ENCODE assay signal across 7 mouse cellular contexts in genomic region chr12:111726122-111726463, GRCm38 (mm10). TPM values are rescaled to one million over a fixed set of nuclear protein-coding genes. Genes with fewer than 3 reads are reported as not detected.
DNase-seq lines count a peak whose midpoint lies in the region; ATAC-seq lines count a peak whose summit lies in the region.

No protein-coding gene starts in this region.

- peak overlapping the region; percentile 59 for H3K27ac ChIP-seq in hindbrain, embryonic 13.5 days

- H3K4me2 ChIP-seq in hindbrain, embryonic 13.5 days: no peak overlapping the region

- WGBS in hindbrain, embryonic 13.5 days: 63% methylated on average over 4 of the region's 4 CpGs

- peaks cover 19% of the 10 kb centered on the region; the same call in 1 of the 2 replicates for H3K4me1 ChIP-seq in hindbrain, embryonic 13.5 days (replicated peaks)

- no peaks in the 10 kb centered on the region for H3K9me3 ChIP-seq in hindbrain, embryonic 13.5 days

- peak overlapping the region; percentile 49 for H3K9ac ChIP-seq in hindbrain, embryonic 13.5 days

- no peaks in the 10 kb centered on the region for H3K27me3 ChIP-seq in hindbrain, embryonic 13.5 days

- peaks cover 54% of the 10 kb centered on the region for H3K36me3 ChIP-seq in hindbrain, embryonic 13.5 days

- ATAC-seq in hindbrain, embryonic 13.5 days (ENCODE audit: low FRiP score): no peak
- no peak for ATAC-seq in erythroblast, adult 5-6 weeks (replicated peaks; ENCODE audit: low FRiP score, poor library complexity, severe bottlenecking)

- H3K4me3 ChIP-seq in hindbrain, embryonic 13.5 days: no peak overlapping the region

- peak; percentile 51 to 65 for DNase-seq in left cerebral cortex, adult 18-20 months (ENCODE audit: low spot score in 2 of 2)
- DNase-seq in left cerebral cortex, adult 11 months (ENCODE audit: low spot score): no peak
- peak; percentile 73 for DNase-seq in gastrocnemius, postnatal 25 days
- peak; percentile 68 for DNase-seq in lung, postnatal 10 days
- DNase-seq in urinary bladder, adult 2 months (ENCODE audit: low spot score): no peak

RNA-seq across cellular contexts. Expression of gene Apopt1, which starts 13.0 kb away (rescaled TPM):
- 10 to 100 TPM; 36.6 to 39.1 TPM for total RNA-seq in left cerebral cortex, adult 18-20 months (2021)
- total RNA-seq in gastrocnemius, postnatal 25 days (2021): 10 to 100 TPM; 37.7 to 38.9 TPM
- 55.1 and 62.1 TPM in 2 replicates for polyA plus RNA-seq in hindbrain, embryonic 13.5 days (2015; fragmentation: Nextera tagmentation; extraction: Ambion mirVana)
- total RNA-seq in erythroblast, adult 5-6 weeks (2015; ENCODE audit: low replicate concordance): 10.6 and 13.4 TPM in 2 replicates
- total RNA-seq in erythroblast, adult 5-6 weeks (2017; ENCODE audit: low replicate concordance): 5.8 and 11.0 TPM in 2 replicates
- 47.1 and 50.6 TPM in 2 replicates for polyA plus RNA-seq in urinary bladder, adult 2 months (2012; rRNA removed)

RNA-seq across cellular contexts. Expression of gene Bag5, which starts 13.0 kb away (rescaled TPM):
- 10 to 100 TPM; 61.7 to 62.1 TPM for total RNA-seq in left cerebral cortex, adult 18-20 months (2021)
- 10 to 100 TPM; 10.9 to 14.6 TPM for total RNA-seq in gastrocnemius, postnatal 25 days (2021)
- polyA plus RNA-seq in hindbrain, embryonic 13.5 days (2015; fragmentation: Nextera tagmentation; extraction: Ambion mirVana): 65.3 and 67.9 TPM in 2 replicates
- total RNA-seq in erythroblast, adult 5-6 weeks (2015; ENCODE audit: low replicate concordance): 5.4 and 6.1 TPM in 2 replicates
- 5.8 and 7.2 TPM in 2 replicates for total RNA-seq in erythroblast, adult 5-6 weeks (2017; ENCODE audit: low replicate concordance)
- polyA plus RNA-seq in urinary bladder, adult 2 months (2012; rRNA removed): 30.4 and 32.8 TPM in 2 replicates

RNA-seq across cellular contexts. Expression of gene Klc1, which starts 32.6 kb away (rescaled TPM):
- 100 to 1,000 TPM; 794 to 814 TPM for total RNA-seq in left cerebral cortex, adult 18-20 months (2021)
- total RNA-seq in gastrocnemius, postnatal 25 days (2021): 10 to 100 TPM; 59.9 to 68.0 TPM
- polyA plus RNA-seq in hindbrain, embryonic 13.5 days (2015; fragmentation: Nextera tagmentation; extraction: Ambion mirVana): 571 and 589 TPM in 2 replicates
- 3.8 and 13.1 TPM in 2 replicates for total RNA-seq in erythroblast, adult 5-6 weeks (2015; ENCODE audit: low replicate concordance)
- 12.9 and 21.9 TPM in 2 replicates for total RNA-seq in erythroblast, adult 5-6 weeks (2017; ENCODE audit: low replicate concordance)
- polyA plus RNA-seq in urinary bladder, adult 2 months (2012; rRNA removed): 96.5 and 122 TPM in 2 replicates

RNA-seq across cellular contexts. Expression of gene Trmt61a, which starts 48.2 kb away (rescaled TPM):
- total RNA-seq in left cerebral cortex, adult 18-20 months (2021): 10 to 100 TPM; 15.5 to 21.0 TPM
- total RNA-seq in gastrocnemius, postnatal 25 days (2021): 1 to 10 TPM; 2.7 to 2.9 TPM
- polyA plus RNA-seq in hindbrain, embryonic 13.5 days (2015; fragmentation: Nextera tagmentation; extraction: Ambion mirVana): 8.6 and 9.3 TPM in 2 replicates
- total RNA-seq in erythroblast, adult 5-6 weeks (2015; ENCODE audit: low replicate concordance): 3.1 and 5.6 TPM in 2 replicates
- 0.84 and 3.7 TPM in 2 replicates for total RNA-seq in erythroblast, adult 5-6 weeks (2017; ENCODE audit: low replicate concordance)
- 17.1 and 25.1 TPM in 2 replicates for polyA plus RNA-seq in urinary bladder, adult 2 months (2012; rRNA removed)

RNA-seq across cellular contexts. Expression of gene Ckb, which starts 54.0 kb away (rescaled TPM):
- total RNA-seq in left cerebral cortex, adult 18-20 months (2021): 1,000 to 10,000 TPM; 1,960 to 1,962 TPM
- total RNA-seq in gastrocnemius, postnatal 25 days (2021): 10 to 100 TPM; 14.9 to 15.6 TPM
- 1,675 and 1,703 TPM in 2 replicates for polyA plus RNA-seq in hindbrain, embryonic 13.5 days (2015; fragmentation: Nextera tagmentation; extraction: Ambion mirVana)
- total RNA-seq in erythroblast, adult 5-6 weeks (2015; ENCODE audit: low replicate concordance): 6.9 and 9.4 TPM in 2 replicates
- total RNA-seq in erythroblast, adult 5-6 weeks (2017; ENCODE audit: low replicate concordance): 3.2 and 8.5 TPM in 2 replicates
- polyA plus RNA-seq in urinary bladder, adult 2 months (2012; rRNA removed): 2,258 and 2,468 TPM in 2 replicates

Comparison
In these comparisons a context has a peak if more than half of its experiments do, and no peak if none do; other contexts are left out.
1. DNase-seq: peak in left cerebral cortex, adult 18-20 months (2 of 2), gastrocnemius, postnatal 25 days (single experiment) and lung, postnatal 10 days (single experiment); none in left cerebral cortex, adult 11 months (single experiment) and urinary bladder, adult 2 months (single experiment).
2. RNA of gene Bag5, which starts 13.0 kb away (total RNA-seq): 61.7 to 62.1 TPM in left cerebral cortex, adult 18-20 months; 10.9 to 14.6 TPM in gastrocnemius, postnatal 25 days and 5.4 to 7.2 TPM in erythroblast, adult 5-6 weeks; every median in the first group is over 4 times any median in the second.
3. RNA of gene Klc1, which starts 32.6 kb away (total RNA-seq): 794 to 814 TPM in left cerebral cortex, adult 18-20 months; 59.9 to 68.0 TPM in gastrocnemius, postnatal 25 days and 3.8 to 21.9 TPM in erythroblast, adult 5-6 weeks; every median in the first group is over 10 times any median in the second.